Mouse (Mus musculus) spleen, postnatal 36 days (tissue): ENCODE measurements around the gene Slc7a11.

Source experiments
- DNase-seq, 2 experiments: peaks; one replicate each; pipeline ENCODE4 v3.0.0; 2022; ENCODE audit warnings: low spot score in 2 of 2, mixed read lengths in 1 of 2

The Slc7a11 gene

DNA sequence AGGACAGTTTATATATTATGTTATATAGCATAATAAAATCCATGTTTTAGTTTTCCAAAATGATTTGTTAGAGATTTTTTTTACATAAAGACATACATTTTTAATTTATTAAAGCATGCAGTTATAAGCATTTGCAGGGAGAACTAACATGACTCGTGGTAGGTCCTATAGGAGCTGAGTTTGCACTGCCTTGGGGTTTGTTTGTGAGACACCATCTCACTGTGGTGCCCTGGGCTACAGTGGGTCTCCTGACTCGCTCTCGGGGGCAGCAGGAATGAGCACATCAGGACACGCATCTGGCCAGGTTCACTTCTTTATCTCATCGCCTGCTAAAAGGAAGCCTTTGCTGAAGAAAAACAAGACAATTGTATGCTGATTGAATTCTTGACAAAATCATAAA lies 257.0 kb downstream of the Slc7a11 start:
- DNase-seq, result no peak

DNA sequence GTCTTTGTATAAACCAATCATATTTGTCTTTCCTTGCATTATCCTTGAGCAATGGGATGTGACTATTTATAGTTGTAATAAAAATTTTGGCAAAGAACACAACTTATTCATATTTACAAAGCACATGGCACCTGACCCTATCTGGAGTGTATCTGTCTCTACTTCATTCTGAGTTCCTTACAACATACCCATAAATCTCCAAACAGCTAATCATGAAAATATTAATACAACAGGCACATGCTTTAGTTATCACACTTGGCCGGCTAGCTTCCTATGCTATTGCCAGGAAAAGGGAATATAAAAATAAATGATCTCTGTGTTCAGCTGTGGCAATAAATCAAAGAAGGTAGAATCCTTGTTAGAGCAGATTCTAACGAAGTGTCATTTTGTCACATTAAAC lies 257.5 kb downstream of the Slc7a11 start:
- DNase-seq, result no peak

DNA sequence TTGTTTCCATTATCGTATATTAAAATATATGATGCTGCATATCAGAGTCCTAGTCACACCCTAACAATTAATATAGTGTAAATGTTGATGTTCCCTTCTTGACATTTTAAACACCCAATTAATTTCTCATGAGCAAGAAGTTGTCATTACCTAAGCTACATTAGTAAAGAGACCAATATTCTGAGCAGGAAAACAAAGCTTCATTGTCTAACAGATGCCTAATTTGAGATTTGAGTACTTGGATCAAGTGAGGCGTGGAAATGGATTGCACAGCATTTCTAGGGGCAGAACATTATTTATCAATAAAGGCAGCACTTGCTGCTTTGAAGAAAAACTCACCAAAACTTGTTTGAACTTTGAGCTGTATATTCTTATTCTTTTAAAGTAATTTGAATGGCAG lies 282.7 kb downstream of the Slc7a11 start:
- DNase-seq, result no peak

DNA sequence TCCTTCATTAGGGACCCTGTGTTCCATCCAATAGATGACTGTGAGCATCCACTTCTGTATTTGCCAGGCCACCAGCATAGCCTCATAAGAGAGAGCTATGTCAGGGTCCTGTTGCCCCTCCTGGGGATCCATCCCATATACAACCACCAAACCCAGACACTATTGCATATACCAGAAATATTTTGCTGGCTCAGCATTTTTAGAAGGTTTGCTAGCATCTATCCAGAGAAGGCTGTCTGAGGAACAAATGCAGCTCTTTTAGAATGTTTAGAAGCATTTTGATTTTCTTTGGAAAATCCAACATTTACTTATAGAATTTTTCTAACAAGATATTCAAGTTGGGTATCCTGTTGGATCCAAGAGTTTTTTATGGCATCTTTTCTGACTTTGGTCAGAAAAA lies 299.3 kb downstream of the Slc7a11 start:
- no peak for DNase-seq

DNA sequence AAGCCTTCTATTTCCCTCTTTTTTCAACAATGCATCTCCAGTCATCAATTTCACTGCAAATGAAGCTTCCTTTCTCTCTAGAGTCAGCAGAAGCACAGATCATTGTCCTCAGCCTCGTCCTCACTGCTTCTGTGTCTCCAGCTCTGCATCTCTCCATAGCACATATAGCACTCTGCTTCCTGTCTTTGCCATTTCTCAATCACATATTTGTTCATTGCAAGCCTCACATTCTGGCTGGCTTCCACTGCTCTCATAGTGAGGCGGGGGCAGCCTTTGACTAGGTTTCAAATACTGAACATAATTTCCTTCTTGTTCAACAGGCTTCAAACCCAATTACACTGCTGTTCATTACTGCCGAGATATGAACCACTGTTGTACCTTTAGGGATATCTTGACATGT lies 305.1 kb downstream of the Slc7a11 start:
- no peak for DNase-seq

DNA sequence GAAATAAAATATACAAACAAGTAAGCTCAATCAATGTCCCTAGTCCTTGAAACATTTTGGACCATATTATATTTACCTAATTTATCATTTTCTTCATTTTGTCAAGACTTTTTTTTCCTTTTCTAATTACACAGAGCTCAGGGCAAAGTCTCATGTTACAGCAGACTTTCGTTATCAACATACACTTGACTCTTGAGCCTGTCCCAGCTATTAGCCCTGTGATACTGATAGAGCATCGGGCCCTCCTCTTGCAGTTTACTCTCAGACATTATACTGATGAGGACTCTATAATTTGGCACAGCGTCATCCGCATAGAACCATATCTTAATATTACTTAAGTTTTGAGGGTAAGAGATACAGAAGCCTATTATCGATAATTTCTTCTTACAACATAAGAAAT lies 311.2 kb downstream of the Slc7a11 start:
- no peak for DNase-seq

DNA sequence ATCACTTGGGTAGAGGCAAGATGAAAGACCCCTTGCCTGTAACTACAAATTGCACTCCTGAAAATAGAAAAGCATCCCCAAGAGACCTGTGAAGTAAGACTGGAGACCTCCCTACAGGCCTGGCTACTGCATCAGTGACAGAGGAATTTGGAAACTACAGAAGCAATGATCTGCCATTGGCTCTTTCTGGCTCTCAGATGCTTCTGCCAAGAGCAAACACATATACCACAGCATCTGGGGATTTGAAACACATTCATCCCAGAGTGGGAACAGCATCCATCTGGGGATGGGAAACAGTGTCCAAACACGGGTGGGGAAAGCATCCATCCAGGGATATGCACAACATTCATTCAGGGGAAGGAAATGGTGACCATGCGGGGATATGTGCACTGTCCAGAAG lies 313.1 kb downstream of the Slc7a11 start:
- no peak for DNase-seq

DNA sequence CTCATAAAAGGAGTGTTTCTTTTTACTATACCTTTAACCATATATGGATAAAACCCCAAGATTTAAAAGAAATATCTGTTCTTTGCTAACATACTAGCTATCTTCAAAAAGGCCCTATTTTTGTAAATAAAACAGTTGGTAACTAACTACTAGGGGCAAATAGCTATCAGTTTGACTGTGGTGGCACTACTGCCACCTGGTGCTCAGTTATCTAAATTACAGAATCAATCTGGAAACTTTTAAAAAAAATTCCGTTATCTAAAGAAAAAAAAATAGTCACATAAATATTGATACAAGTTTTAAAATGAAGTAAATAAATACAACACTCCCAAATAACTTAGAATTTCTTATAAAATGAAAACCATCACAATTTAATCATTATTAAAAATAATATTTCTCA lies 322.4 kb downstream of the Slc7a11 start:
- DNase-seq, result no peak

DNA sequence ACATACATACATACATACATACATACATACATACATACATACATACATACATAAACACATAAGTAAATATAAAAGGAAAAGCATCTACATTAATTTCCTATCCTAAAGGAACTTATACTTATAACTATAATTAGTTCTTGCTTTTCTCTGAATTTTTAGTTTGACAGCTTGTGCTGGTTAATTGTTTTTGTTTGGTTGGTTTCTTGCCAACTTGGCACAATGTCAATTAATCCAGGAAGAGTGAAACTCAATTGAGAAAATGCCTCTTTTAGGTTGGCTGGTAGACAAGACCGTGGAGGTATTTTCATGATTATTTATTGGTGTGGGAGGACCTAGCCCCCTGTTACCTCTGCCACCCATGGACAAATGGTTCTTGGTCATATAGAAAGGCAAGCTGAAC lies 327.1 kb downstream of the Slc7a11 start:
- no peak for DNase-seq

DNA sequence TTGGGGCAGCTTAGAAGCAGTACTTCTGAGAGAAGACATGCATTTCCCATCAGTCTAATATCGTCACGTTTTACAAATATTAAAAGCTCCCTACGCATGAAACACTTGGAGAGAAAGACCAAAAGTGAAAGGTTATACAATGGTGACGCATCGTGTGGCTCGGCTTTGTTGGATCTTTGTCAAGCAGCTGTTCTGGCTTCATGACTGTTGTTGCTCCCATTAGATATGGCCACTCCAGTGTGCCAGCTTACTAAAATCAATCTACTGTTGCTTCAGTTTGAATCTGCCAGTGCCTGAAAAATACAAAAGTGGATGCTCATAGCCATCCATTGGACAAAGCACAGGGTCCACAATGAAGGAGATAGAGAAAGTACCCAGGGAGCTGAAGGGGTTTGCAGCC lies 337.9 kb downstream of the Slc7a11 start:
- no peak for DNase-seq

DNA sequence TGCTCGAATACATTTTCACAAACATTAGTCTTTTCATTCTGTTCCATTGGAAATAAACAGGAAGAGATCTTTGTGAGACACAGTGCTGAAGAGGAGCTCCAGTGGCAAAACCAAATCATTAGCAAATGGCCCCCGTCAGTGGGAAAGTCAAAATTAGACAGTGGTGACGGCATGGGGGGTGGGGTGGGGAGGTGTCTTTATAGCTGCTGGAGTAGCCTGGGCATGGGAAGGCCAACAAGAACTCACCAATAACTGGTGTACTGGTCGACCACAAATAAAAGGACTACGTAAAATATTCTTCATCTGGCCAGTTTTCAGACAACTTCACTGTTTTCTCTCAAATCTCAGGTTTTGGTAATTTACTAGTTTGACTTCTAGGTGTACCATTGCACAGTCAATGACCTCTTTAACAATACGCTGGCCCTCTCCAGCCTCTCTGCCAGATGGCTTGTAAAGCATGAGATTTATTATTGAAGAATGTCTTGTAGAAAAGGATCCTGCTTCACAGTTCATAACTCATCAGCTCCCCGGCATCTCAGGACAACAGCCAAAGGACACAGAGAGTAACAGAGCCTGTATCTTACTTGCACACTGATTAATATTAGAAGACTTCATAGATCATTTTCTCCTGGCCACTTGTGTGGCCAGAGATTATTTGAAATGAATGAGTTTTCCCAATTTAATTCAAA lies 348.9 kb downstream of the Slc7a11 start:
- no peak for DNase-seq

DNA sequence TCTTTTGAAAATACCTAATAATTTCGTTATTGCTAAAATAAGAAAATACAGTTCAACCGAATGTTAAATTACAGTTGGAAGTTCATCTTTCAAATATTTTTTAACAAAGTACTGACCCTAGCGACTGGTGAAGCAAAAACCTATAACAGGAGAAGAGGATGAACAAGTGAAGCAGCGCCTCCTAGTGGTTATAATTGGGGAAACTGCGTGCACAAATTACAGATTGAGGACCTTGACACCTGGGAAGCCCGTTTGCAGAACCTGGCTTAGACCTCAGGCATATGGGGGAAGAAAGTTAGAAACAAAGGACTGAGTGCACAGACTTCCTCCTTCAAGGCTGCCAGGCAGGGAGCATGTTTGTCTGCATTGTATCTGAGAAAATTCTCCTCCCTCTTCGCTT lies 366.4 kb downstream of the Slc7a11 start:
- no peak for DNase-seq

DNA sequence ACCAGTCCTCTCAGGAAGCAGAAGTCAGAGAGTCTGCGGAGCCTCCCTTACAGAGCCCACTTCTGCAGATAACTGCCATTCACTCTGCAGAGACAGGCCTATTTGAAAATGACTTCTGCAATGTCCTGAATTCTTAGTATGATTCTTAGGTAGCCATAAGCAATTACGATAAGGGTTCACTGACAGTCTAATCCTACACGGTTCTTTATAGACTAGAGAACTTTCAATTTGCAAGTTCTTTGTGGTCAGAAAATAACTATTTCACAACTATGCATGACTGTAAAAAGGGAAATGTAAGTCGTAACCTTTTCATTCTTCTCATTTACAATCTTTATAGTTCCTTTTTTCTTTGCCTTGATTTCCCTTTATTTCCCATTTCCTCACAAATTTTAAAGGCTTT lies 380.0 kb downstream of the Slc7a11 start:
- DNase-seq, result no peak

DNA sequence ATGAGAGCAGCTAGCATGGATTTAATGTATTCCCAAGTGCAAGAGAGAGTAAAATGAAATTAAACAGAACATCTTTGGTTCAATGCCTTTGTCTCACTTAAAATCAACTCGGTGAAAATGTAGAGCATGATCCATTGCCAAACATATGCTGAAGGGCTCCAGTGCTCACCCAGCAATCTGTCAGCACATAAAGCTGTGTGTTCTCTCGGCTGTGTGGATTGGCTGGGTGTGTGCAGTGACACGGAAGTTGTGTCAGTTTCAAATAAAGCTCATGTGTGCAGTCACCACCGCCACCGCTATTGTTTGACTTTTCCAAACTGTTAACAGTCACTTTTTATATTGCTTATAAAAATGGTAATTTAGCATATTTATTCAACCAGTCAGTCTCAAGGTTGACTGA lies 398.7 kb downstream of the Slc7a11 start:
- no peak for DNase-seq

DNA sequence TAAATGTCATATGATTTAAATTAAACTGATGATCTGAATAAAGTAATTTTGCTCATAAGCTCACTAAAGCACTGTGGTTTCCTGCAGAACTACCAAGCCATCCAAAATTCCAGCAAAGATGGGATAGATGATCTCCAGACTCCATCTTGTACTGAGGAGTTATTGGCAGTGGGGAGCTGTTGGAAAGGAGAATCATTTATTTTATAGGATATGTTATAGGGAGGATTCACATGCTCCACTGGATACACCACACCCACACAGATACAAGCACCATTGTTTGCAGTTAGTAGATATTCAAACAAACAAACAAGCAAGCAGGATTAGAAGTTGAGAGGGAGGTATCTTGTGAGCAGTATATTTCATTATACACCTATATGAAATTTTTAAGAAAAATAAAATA lies 399.3 kb downstream of the Slc7a11 start:
- DNase-seq, result no peak

DNA sequence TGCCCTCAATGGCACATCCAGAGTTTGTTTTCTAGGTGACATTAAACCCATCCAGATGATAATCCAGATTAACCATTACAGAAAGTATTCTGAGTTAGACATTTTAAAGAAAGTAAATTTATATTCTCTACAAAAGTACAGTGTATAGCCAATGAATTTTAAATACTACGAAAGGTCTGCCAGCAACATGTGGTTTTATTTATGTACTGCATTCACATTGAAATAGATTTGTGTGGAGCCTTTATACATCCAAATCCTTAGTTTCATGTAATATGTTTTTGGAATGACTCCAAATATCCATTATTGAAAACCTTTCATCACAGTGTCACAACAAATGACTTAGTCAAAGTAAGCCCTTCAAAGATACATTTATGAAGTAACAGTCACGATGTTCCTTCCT lies 402.3 kb downstream of the Slc7a11 start:
- no peak for DNase-seq

DNA sequence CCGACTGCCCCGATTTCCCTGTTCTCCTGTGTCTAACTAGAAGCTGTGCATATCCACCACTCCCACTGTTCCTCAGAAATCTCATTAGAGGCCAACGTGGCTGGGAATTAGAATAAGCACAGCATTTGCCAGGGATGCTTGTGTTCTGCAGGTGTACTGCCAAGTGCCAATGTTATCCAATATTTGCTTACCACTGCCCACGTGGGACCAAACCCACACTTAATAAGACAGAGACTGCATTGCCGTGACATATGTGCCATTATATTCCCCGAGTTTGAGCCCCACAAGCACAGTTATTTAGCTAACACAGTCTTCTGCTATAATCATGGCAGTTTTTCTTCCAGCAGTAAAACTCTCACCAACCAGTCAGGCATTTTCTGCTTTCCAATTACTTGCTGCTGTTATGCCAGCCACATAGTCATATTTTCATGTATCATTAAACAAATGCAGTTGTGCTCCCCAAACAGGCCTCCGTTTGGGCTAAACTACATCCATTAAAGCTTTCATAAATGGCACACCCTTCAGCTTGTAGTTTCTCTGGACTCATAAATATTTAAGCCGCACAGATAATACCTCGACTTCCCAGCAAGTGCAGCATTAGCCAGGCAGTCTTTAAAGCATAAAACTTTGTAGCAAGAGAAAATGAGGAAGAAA lies 407.4 kb downstream of the Slc7a11 start:
- DNase-seq, result no peak

DNA sequence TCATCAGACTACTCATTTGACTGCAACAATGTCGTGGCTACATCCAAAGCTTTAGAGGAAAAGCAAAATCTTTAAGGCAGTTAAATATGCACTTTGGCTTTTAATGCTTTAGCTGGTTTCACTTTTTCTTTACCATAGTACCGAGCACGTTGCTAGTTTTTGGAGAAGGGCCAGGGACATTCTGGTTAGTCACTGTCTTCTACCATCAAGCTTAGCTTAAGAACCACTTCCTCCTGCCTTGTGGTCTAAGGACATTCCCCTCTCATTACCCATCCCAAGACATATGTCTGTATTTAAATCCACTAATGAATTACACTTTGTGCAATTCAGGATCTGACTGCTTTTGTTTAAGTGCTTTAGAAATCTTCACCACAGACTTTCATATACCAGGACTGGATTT lies 410.1 kb downstream of the Slc7a11 start:
- DNase-seq, result no peak

DNA sequence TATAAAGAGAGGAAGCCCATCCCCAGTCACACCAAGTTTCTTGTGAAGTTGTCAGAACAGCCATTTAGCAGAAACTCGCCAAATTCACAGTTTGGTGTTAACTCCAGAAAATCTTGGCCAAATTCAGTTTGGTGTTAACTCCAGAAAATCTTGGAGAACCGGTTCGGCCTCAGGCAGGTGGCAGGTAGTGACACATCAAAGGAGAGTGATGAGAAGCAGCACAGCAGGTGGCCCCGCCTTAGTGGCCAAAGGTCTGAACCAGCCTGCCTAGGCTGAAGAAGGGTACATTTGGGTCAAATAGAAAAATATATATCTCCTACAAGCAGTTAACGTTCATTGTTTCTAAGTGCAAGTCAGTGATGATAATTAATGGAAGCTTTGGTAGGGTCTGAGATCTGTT lies 417.4 kb downstream of the Slc7a11 start:
- no peak for DNase-seq

DNA sequence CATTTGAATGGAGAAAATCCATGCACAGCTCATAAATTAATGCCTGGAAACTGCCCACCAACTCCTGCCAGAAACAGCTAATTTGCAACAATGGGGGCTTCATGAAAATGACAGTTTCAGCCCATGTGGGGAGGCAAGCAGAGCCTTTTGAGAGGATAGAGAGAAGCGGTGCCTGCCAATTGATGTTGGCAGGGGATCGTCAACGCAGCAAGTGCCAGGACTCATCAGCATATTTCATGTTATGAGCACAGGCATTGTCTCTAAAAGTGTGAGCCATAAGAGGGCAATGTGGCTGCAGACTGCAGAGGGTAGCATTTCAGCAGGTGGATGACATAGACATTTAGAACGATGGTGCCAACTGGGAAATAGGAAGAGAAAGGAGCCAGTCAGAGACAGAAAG lies 429.0 kb downstream of the Slc7a11 start:
- DNase-seq, result no peak

DNA sequence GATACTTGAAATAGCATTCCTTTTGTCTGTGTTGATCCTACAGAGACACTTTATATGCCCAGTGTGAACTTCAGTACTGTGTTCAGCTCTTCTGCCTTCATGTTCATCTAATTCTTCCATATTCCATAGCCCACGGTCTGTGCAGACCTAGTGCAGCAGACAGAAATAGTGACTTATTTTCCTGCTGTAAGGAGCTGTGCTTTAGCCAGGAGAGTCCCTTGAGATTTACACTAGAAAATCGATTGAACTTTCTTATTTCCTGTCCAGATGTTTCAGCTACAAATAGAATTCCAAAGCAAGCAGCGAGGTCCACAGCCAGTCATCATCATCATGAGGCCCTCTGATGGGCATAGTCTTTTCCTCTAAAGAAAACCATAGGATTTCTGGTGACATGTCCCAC lies 431.4 kb downstream of the Slc7a11 start:
- DNase-seq, result no peak

DNA sequence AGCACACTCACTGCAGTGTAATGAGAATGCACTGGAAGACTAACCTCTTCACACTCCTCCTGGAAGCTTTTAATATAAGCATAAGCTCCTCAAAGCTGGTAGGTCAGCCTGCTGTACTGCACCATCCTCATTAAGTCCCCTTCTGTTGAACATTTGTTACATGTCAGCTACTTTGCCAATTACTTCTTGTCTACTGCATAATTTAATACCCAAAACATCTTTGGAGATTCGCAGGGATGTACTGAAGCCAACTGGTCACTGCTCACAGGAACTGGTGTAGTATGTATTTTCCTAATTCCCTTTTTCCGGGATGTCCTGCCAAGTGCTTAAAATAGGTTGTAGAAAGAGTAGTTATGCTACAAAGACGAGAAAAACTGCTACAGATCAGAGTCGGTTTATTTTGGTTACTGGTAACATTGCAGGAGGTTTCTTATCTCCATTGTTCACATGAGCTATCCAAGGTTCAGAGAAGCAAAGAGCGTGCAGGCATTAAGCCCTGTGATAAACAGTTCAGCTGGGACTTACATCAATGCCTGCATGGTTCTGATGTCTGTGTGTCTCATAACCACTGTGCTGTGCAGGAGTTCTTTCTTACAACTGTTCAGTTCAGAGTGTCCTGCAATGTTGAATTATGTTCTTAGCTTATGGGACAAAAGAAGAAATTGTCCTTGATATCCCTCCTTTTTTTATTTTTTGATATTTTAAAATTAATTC lies 439.3 kb downstream of the Slc7a11 start:
- no peak for DNase-seq

DNA sequence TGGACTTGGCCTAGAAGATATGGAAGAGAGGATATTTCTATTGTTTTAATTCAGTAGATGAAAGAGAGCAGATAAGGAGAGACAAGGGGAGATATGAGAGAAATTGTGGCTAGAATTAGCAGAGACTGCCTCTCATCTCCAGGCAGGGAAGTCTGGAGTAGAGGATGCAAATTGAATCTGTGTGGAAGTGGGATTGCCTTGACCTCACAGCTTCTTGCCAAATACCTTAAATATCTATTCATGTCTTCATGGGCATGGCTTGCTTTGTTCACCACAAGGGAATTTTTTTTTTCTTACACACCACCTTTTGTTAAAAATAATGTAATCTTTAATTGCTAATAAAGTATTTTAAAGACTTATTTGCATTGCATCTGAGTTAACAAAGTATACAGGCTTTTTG lies 441.3 kb downstream of the Slc7a11 start:
- no peak for DNase-seq
